Mouse (Mus musculus) neural tube, embryonic 13.5 days (tissue): ENCODE data around the gene Med29. TPM values are rescaled to one million over a fixed set of nuclear protein-coding genes. Genes with fewer than 3 reads are reported as not detected.

Experiments
- ATAC-seq: fragments of 200-750 bp; cut with Nextera tagmentation; 2 replicates; pipeline ENCODE4 v1.8.0; 2017; ENCODE audit warnings: low read depth, mild to moderate bottlenecking, moderate TSS enrichment, moderate library complexity
- H3K27ac ChIP-seq: fragments of 300-500 bp; sonication (generic); replicated peaks from 2 replicates; pipeline ENCODE4 v1.5.1; 2015; ENCODE audit warnings: moderate library complexity, mild to moderate bottlenecking, inconsistent platforms
- H3K27me3 ChIP-seq: fragments of 300-500 bp; sonication (generic); 2 replicates; pipeline ENCODE4 v1.6.1; 2015; ENCODE audit warnings: mild to moderate bottlenecking, inconsistent platforms
- H3K36me3 ChIP-seq: fragments of 300-500 bp; sonication (generic); 2 replicates; pipeline ENCODE4 v1.6.1; 2015; ENCODE audit warnings: mild to moderate bottlenecking, inconsistent platforms
- H3K4me1 ChIP-seq: fragments of 300-500 bp; sonication (generic); replicated peaks from 2 replicates; pipeline ENCODE4 v1.6.1; 2015; ENCODE audit warnings: inconsistent platforms
- H3K4me2 ChIP-seq: fragments of 300-500 bp; sonication (generic); 2 replicates; pipeline ENCODE4 v1.6.1; 2015; ENCODE audit warnings: inconsistent platforms, mild to moderate bottlenecking, moderate library complexity
- H3K4me3 ChIP-seq: fragments of 300-500 bp; sonication (generic); 2 replicates; pipeline ENCODE4 v1.5.1; 2015; ENCODE audit warnings: mild to moderate bottlenecking, inconsistent platforms
- H3K9ac ChIP-seq: fragments of 300-500 bp; sonication (generic); 2 replicates; pipeline ENCODE4 v1.6.1; 2015; ENCODE audit warnings: moderate library complexity, mild to moderate bottlenecking, inconsistent platforms
- H3K9me3 ChIP-seq: fragments of 300-500 bp; sonication (generic); 2 replicates; pipeline ENCODE4 v1.6.1; 2016; ENCODE audit warnings: inconsistent platforms
- WGBS: fragments of 180-500 bp; shearing (Covaris S2); methylation state at CpG from one replicate; pipeline ENCODE4 v1.1.7; 2015; 5-methylcytosine and 5-hydroxymethylcytosine counted together
- polyA plus RNA-seq: library from polyadenylated mRNA; unstranded; fragments of >200 nt; fragmentation: Nextera tagmentation; extraction: Ambion mirVana; gene quantifications from 2 replicates; pipeline ENCODE4 v1.2.1, GENCODE M21; 2015

The Med29 gene
- polyA plus RNA-seq, 1 experiment from 2014 or later = 45.4 TPM

- Histone ChIP-seq H3K9me3 (no peaks in the 10 kb centered on the region), H3K27me3 (no peaks in the 10 kb centered on the region), H3K4me1 (peaks cover 30% of the 10 kb centered on the region), H3K27ac (peak overlapping the region; percentile 85), H3K4me3 (peak overlapping the region; percentile 89), H3K4me2 (peak overlapping the region; percentile 89), H3K36me3 (peaks cover 9% of the 10 kb centered on the region; the same call in 1 of the 2 replicates), H3K9ac (peak overlapping the region; percentile 96; the same call in 1 of the 2 replicates)
- 78% methylated on average over 19 of the region's 19 CpGs for WGBS
- 0 out of 2 replicates have a peak, but pooled peaks have one; percentile 3 for ATAC-seq
Observed at GRCm38 (mm10) chr7:28339213-28339917, 53.1 kb downstream of the Med29 start.

GRCm38 (mm10) chr7:28338108-28338998, 54.2 kb downstream of the Med29 start, which contains the start of gene Supt5:
Gene Supt5 (minus strand): TSS chr7:28338746.
- under 1% methylated on average over 77 of the region's 77 CpGs for WGBS
- H3K36me3 ChIP-seq = peaks cover 14% of the 10 kb centered on the region; the same call in 1 of the 2 replicates
- H3K9ac ChIP-seq = peak within 1 kb of the TSS; percentile 96
- peak; percentile 99 for ATAC-seq
- peak within 1 kb of the TSS; percentile 89 for H3K4me2 ChIP-seq
- H3K27ac ChIP-seq = peak within 1 kb of the TSS; percentile 85
- H3K4me3 ChIP-seq = peak within 1 kb of the TSS; percentile 89
- no peaks in the 10 kb centered on the region for H3K9me3 ChIP-seq
- H3K27me3 ChIP-seq = no peaks in the 10 kb centered on the region
- H3K4me1 ChIP-seq = peaks cover 30% of the 10 kb centered on the region

Other genes starting within 250 kb of the Med29 start
- 81.3 and 97.9 TPM in 2 replicates for gene Fbl, start 223.0 kb downstream of the Med29 start, polyA plus RNA-seq
- 15.6 and 16.0 TPM in 2 replicates for gene Dyrk1b, start 213.2 kb downstream of the Med29 start, polyA plus RNA-seq
- 7.0 and 13.5 TPM in 2 replicates for gene Eid2, start 124.8 kb downstream of the Med29 start, polyA plus RNA-seq
- 37.2 and 38.2 TPM in 2 replicates for gene Eid2b, start 115.0 kb downstream of the Med29 start, polyA plus RNA-seq
- 0.50 and 0.69 TPM in 2 replicates for gene Selenov, start 101.5 kb downstream of the Med29 start, polyA plus RNA-seq
- gene Dll3, start 90.5 kb downstream of the Med29 start, polyA plus RNA-seq = 31.1 and 31.6 TPM in 2 replicates
- 125 and 131 TPM in 2 replicates for gene Timm50, start 80.6 kb downstream of the Med29 start, polyA plus RNA-seq
- gene Supt5, start 54.0 kb downstream of the Med29 start, polyA plus RNA-seq = 92.1 and 94.1 TPM in 2 replicates
- 533 and 537 TPM in 2 replicates for gene Rps16, start 42.1 kb downstream of the Med29 start, polyA plus RNA-seq
- gene Plekhg2, start 20.1 kb downstream of the Med29 start, polyA plus RNA-seq = 33.8 and 35.8 TPM in 2 replicates
- gene Zfp36, start 12.5 kb downstream of the Med29 start, polyA plus RNA-seq = 4.9 and 6.5 TPM in 2 replicates
- gene Paf1, start 243 bp upstream of the Med29 start, polyA plus RNA-seq = 99.8 and 103 TPM in 2 replicates
- gene Gmfg, start 44.7 kb upstream of the Med29 start, polyA plus RNA-seq = 5.3 and 6.0 TPM in 2 replicates
- gene Lrfn1, start 59.3 kb upstream of the Med29 start, polyA plus RNA-seq = 14.1 and 15.2 TPM in 2 replicates
- not detected in 2 replicates for gene Ifnl2, start 117.7 kb upstream of the Med29 start, polyA plus RNA-seq
- gene Ifnl3, start 130.1 kb upstream of the Med29 start, polyA plus RNA-seq = not detected in 2 replicates
- not detected in 2 replicates for gene Sycn, start 148.2 kb upstream of the Med29 start, polyA plus RNA-seq
- gene Nccrp1, start 154.5 kb upstream of the Med29 start, polyA plus RNA-seq = not detected in 2 replicates
- gene Samd4b, start 205.4 kb upstream of the Med29 start, polyA plus RNA-seq = 25.6 and 26.9 TPM in 2 replicates
- gene Pak4, start 205.5 kb upstream of the Med29 start, polyA plus RNA-seq = 20.1 and 20.2 TPM in 2 replicates
- gene Acp7, start 238.6 kb upstream of the Med29 start, polyA plus RNA-seq = not detected in 2 replicates